Mouse (Mus musculus): ENCODE measurements around the gene Kcns3.

Gene Kcns3

GRCm38 (mm10) chr12:11151015-11151414, at the start of gene Kcns3:
Kcns3 (minus strand) TSS chr12:11151056.
- in situ Hi-C loops (cut with MboI): no loop called here

- in situ Hi-C loops (cut with MboI): loop anchor here (10.0 kb wide), 1 partner anchor 126 kb away; no protein-coding TSS in a partner anchor
Measured at GRCm38 (mm10) chr12:11198551-11198950, 47.7 kb upstream of the Kcns3 start.

GRCm38 (mm10) chr12:11198026-11198425, 47.2 kb upstream of the Kcns3 start:
- in situ Hi-C loops (cut with MboI): loop anchor here (10.0 kb wide), 1 partner anchor 127 kb away; no protein-coding TSS in a partner anchor

GRCm38 (mm10) chr12:11196830-11197229, 46.0 kb upstream of the Kcns3 start:
- in situ Hi-C loops (cut with MboI): loop anchor here (10.0 kb wide), 1 partner anchor 128 kb away; no protein-coding TSS in a partner anchor

- in situ Hi-C loops (cut with MboI): loop anchor here (10.0 kb wide), 1 partner anchor 129 kb away; no protein-coding TSS in a partner anchor
Measured at GRCm38 (mm10) chr12:11196142-11196597, 45.3 kb upstream of the Kcns3 start.

GRCm38 (mm10) chr12:11195031-11195430, 44.2 kb upstream of the Kcns3 start:
- in situ Hi-C loops (cut with MboI): loop anchor here (10.0 kb wide), 1 partner anchor 130 kb away; no protein-coding TSS in a partner anchor

GRCm38 (mm10) chr12:11178486-11179154, 27.8 kb upstream of the Kcns3 start:
- in situ Hi-C loops (cut with MboI): no loop called here

- in situ Hi-C loops (cut with MboI): no loop called here
Measured at GRCm38 (mm10) chr12:11177408-11178394, 26.8 kb upstream of the Kcns3 start.

GRCm38 (mm10) chr12:11158670-11159069, 7.8 kb upstream of the Kcns3 start:
- in situ Hi-C loops (cut with MboI): no loop called here

- in situ Hi-C loops (cut with MboI): no loop called here
Measured at GRCm38 (mm10) chr12:11155123-11155522, 4.3 kb upstream of the Kcns3 start.

GRCm38 (mm10) chr12:11153587-11153986, 2.7 kb upstream of the Kcns3 start:
- in situ Hi-C loops (cut with MboI): no loop called here

GRCm38 (mm10) chr12:11150192-11150935, 492 bp downstream of the Kcns3 start:
- in situ Hi-C loops (cut with MboI): no loop called here

- in situ Hi-C loops (cut with MboI): no loop called here
Measured at GRCm38 (mm10) chr12:11149421-11150191, 1.2 kb downstream of the Kcns3 start.

- in situ Hi-C loops (cut with MboI): no loop called here
Measured at GRCm38 (mm10) chr12:11149121-11149420, 1.8 kb downstream of the Kcns3 start.

GRCm38 (mm10) chr12:11144894-11145293, 6.0 kb downstream of the Kcns3 start:
- in situ Hi-C loops (cut with MboI): no loop called here

- in situ Hi-C loops (cut with MboI): no loop called here
Measured at GRCm38 (mm10) chr12:11132418-11132817, 18.4 kb downstream of the Kcns3 start.

GRCm38 (mm10) chr12:11129188-11129587, 21.7 kb downstream of the Kcns3 start:
- in situ Hi-C loops (cut with MboI): no loop called here

GRCm38 (mm10) chr12:11126186-11126759, 24.6 kb downstream of the Kcns3 start:
- in situ Hi-C loops (cut with MboI): no loop called here

GRCm38 (mm10) chr12:11101565-11101964, 49.3 kb downstream of the Kcns3 start:
- in situ Hi-C loops (cut with MboI): no loop called here

- in situ Hi-C loops (cut with MboI): no loop called here
Measured at GRCm38 (mm10) chr12:11088626-11089372, 62.1 kb downstream of the Kcns3 start.
